In genomic region chr1:193625101-193625956, GRCm38 (mm10) we compare ENCODE assay signal across 11 mouse cellular contexts.
DNase-seq lines count a peak whose midpoint lies in the region; ATAC-seq lines count a peak whose summit lies in the region.
"Had no signal": no experiment of that assay in that cellular context is flagged by ENCODE, and none has a peak within 500 bp of the region (broad histone marks: within the 10 kb centered on the region; RNA-seq: fewer than 3 reads in every experiment).

No protein-coding gene starts in this region.

- H3K27me3 ChIP-seq in hindbrain, embryonic 16.5 days (replicated peaks; ENCODE audit: control insufficient read depth, insufficient read depth, low read length): no peaks in the 10 kb centered on the region
- H3K27me3 ChIP-seq: embryonic facial prominence, embryonic 12.5 days; megakaryocyte, embryonic 14.5 days had no signal

- no peak overlapping the region for H3K4me2 ChIP-seq in hindbrain, embryonic 16.5 days (ENCODE audit: low read length)
- H3K4me2 ChIP-seq: embryonic facial prominence, embryonic 12.5 days had no signal

- 35% methylated on average over 9 of the region's 9 CpGs for WGBS in hindbrain, embryonic 16.5 days

- no peak for ATAC-seq in hindbrain, embryonic 16.5 days

- peak; percentile 1 for DNase-seq in cerebellum, adult 11 months
- DNase-seq in cerebellum, postnatal 4 days (ENCODE audit: low spot score in 2 of 2): no peak
- peak; percentile 46 for DNase-seq in Muller cell, postnatal 12 days (ENCODE audit: inconsistent ontology term)
- DNase-seq in embryo, embryonic 10.5 days (ENCODE audit: low spot score): peak; percentile 44
- DNase-seq in kidney, adult 9 months: peak; percentile 82
- no peak for DNase-seq in left cerebral cortex, adult 9 months (ENCODE audit: low spot score in 2 of 2)
- no peak for DNase-seq in thymus, postnatal 0 days (ENCODE audit: low spot score)
- DNase-seq: left cerebral cortex, postnatal 4 days had no signal

- no peaks in the 10 kb centered on the region for H3K9me3 ChIP-seq in hindbrain, embryonic 16.5 days (ENCODE audit: control insufficient read depth, low read length)
- H3K9me3 ChIP-seq: embryonic facial prominence, embryonic 12.5 days; megakaryocyte, embryonic 14.5 days had no signal

- H3K27ac ChIP-seq in hindbrain, embryonic 16.5 days (ENCODE audit: low read depth, low read length): no peak overlapping the region
- H3K27ac ChIP-seq: embryonic facial prominence, embryonic 12.5 days had no signal

- no peak overlapping the region for H3K4me3 ChIP-seq in hindbrain, embryonic 16.5 days (ENCODE audit: low read length)
- H3K4me3 ChIP-seq: embryonic facial prominence, embryonic 12.5 days; megakaryocyte, embryonic 14.5 days had no signal

- no peak overlapping the region for H3K9ac ChIP-seq in hindbrain, embryonic 16.5 days (ENCODE audit: low read depth, low read length)
- H3K9ac ChIP-seq: embryonic facial prominence, embryonic 12.5 days had no signal

- peaks cover 5% of the 10 kb centered on the region for H3K4me1 ChIP-seq in hindbrain, embryonic 16.5 days (ENCODE audit: control insufficient read depth, insufficient read depth, low read depth, low read length)
- H3K4me1 ChIP-seq: embryonic facial prominence, embryonic 12.5 days; megakaryocyte, embryonic 14.5 days had no signal

- H3K36me3 ChIP-seq in hindbrain, embryonic 16.5 days (ENCODE audit: control insufficient read depth, insufficient read depth, low read length): no peaks in the 10 kb centered on the region
- H3K36me3 ChIP-seq: embryonic facial prominence, embryonic 12.5 days had no signal

Comparison
In these comparisons a context has a peak if more than half of its experiments do, and no peak if none do; other contexts are left out.
1. DNase-seq: peak in cerebellum, adult 11 months (single experiment), Muller cell, postnatal 12 days (single experiment), embryo, embryonic 10.5 days (single experiment) and kidney, adult 9 months (single experiment); none in cerebellum, postnatal 4 days (0 of 2), left cerebral cortex, adult 9 months (0 of 2) and thymus, postnatal 0 days (single experiment).